In genomic region chr1:172014771-172015170, GRCm38 (mm10) we compare ENCODE assay signal across 17 mouse cellular contexts. TPM values are rescaled to one million over a fixed set of nuclear protein-coding genes. Genes with fewer than 3 reads are reported as not detected.
DNase-seq lines count a peak whose midpoint lies in the region; ATAC-seq and TF ChIP-seq lines count a peak whose summit lies in the region.
"Had no signal": no experiment of that assay in that cellular context is flagged by ENCODE, and none has a peak within 500 bp of the region (broad histone marks: within the 10 kb centered on the region; RNA-seq: fewer than 3 reads in every experiment).

No protein-coding gene starts in this region.

- TF ChIP-seq CTCF in brain, embryonic 14.5 days (IDR thresholded peaks at IDR 0.05; ENCODE audit: borderline replicate concordance, extremely low read depth, insufficient read depth, insufficient read length): no peak

- WGBS in forebrain, embryonic 10.5 days: 65% methylated on average over 9 of the region's 9 CpGs
- 42% methylated on average over 9 of the region's 9 CpGs for WGBS in hindbrain, embryonic 12.5 days
- 10% methylated on average over 9 of the region's 9 CpGs for WGBS in midbrain, embryonic 14.5 days

- H3K4me1 ChIP-seq in forebrain, embryonic 10.5 days: peaks cover 77% of the 10 kb centered on the region
- H3K4me1 ChIP-seq in hindbrain, embryonic 12.5 days: peaks cover 80% of the 10 kb centered on the region
- peaks cover 62% of the 10 kb centered on the region for H3K4me1 ChIP-seq in midbrain, embryonic 14.5 days (ENCODE audit: control insufficient read depth, insufficient read depth, low read length)

- H3K9ac ChIP-seq in hindbrain, embryonic 12.5 days: peak overlapping the region; percentile 53; the same call in 1 of the 2 replicates
- no peak overlapping the region; the same call in 1 of the 2 replicates for H3K9ac ChIP-seq in midbrain, embryonic 14.5 days (replicated peaks; ENCODE audit: low read length)
- H3K9ac ChIP-seq: embryonic facial prominence, embryonic 15.5 days; liver, postnatal 0 days had no signal

- H3K4me3 ChIP-seq in forebrain, embryonic 10.5 days: peak overlapping the region; percentile 47
- no peak overlapping the region for H3K4me3 ChIP-seq in hindbrain, embryonic 12.5 days
- no peak overlapping the region for H3K4me3 ChIP-seq in midbrain, embryonic 14.5 days (replicated peaks; ENCODE audit: low read depth, low read length)
- H3K4me3 ChIP-seq: embryonic facial prominence, embryonic 15.5 days had no signal

- DNase-seq in brain, embryonic 14.5 days (ENCODE audit: low read depth): peak; percentile 61
- no peak for DNase-seq in forebrain, embryonic 10.5 days (ENCODE audit: extremely low spot score, low spot score)
- DNase-seq in midbrain, embryonic 14.5 days: no peak
- no peak for DNase-seq in kidney, postnatal 14 days
- DNase-seq in urinary bladder, adult 2 months (ENCODE audit: low spot score): no peak
- DNase-seq in lung, adult 18-20 months: no peak
- DNase-seq: adrenal gland, postnatal 14 days; cerebellum, postnatal 25 days; kidney, postnatal 10 days; liver, postnatal 0 days; lung, postnatal 4 days had no signal

- no peaks in the 10 kb centered on the region for H3K9me3 ChIP-seq in forebrain, embryonic 10.5 days
- H3K9me3 ChIP-seq in hindbrain, embryonic 12.5 days (replicated peaks): no peaks in the 10 kb centered on the region
- no peaks in the 10 kb centered on the region for H3K9me3 ChIP-seq in midbrain, embryonic 14.5 days (ENCODE audit: control insufficient read depth, low read length)
- H3K9me3 ChIP-seq: embryonic facial prominence, embryonic 15.5 days had no signal

- peak overlapping the region; percentile 48 for H3K4me2 ChIP-seq in hindbrain, embryonic 12.5 days (replicated peaks)
- H3K4me2 ChIP-seq in midbrain, embryonic 14.5 days (ENCODE audit: low read length): peak overlapping the region; percentile 48
- H3K4me2 ChIP-seq: embryonic facial prominence, embryonic 15.5 days had no signal

- peak overlapping the region; percentile 95 for H3K27ac ChIP-seq in forebrain, embryonic 10.5 days
- peak overlapping the region; percentile 98 for H3K27ac ChIP-seq in hindbrain, embryonic 12.5 days
- peak overlapping the region; percentile 92 for H3K27ac ChIP-seq in midbrain, embryonic 14.5 days (replicated peaks; ENCODE audit: low read depth, low read length)

- no peak for TF ChIP-seq POLR2A in brain, embryonic 14.5 days (IDR thresholded peaks at IDR 0.05; ENCODE audit: borderline replicate concordance, extremely low read depth, insufficient read depth, insufficient read length, poor library complexity, severe bottlenecking)

- no peak for ATAC-seq in hindbrain, embryonic 12.5 days (ENCODE audit: low FRiP score)
- no peak for ATAC-seq in midbrain, embryonic 14.5 days (ENCODE audit: low FRiP score, low TSS enrichment)
- ATAC-seq: intestine, embryonic 16.5 days; liver, postnatal 0 days had no signal

- H3K36me3 ChIP-seq in forebrain, embryonic 10.5 days (replicated peaks): peaks cover 63% of the 10 kb centered on the region
- H3K36me3 ChIP-seq in hindbrain, embryonic 12.5 days: peaks cover 34% of the 10 kb centered on the region
- peaks cover 33% of the 10 kb centered on the region for H3K36me3 ChIP-seq in midbrain, embryonic 14.5 days (ENCODE audit: control insufficient read depth, insufficient read depth, low read length)
- H3K36me3 ChIP-seq: G1E had no signal

- no peaks in the 10 kb centered on the region for H3K27me3 ChIP-seq in forebrain, embryonic 10.5 days (ENCODE audit: poor library complexity, severe bottlenecking)
- H3K27me3 ChIP-seq in hindbrain, embryonic 12.5 days: no peaks in the 10 kb centered on the region
- H3K27me3 ChIP-seq in midbrain, embryonic 14.5 days (ENCODE audit: control insufficient read depth, insufficient read depth, low read length): no peaks in the 10 kb centered on the region
- H3K27me3 ChIP-seq: embryonic facial prominence, embryonic 15.5 days had no signal

RNA-seq across cellular contexts. Expression of gene Vangl2, which starts 13.5 kb away (rescaled TPM):
- polyA plus RNA-seq in brain, embryonic 14.5 days (2012; rRNA removed): 61.5 and 87.3 TPM in 2 replicates
- 40.6 and 41.7 TPM in 2 replicates for polyA plus RNA-seq in forebrain, embryonic 10.5 days (2016; fragmentation: Nextera tagmentation; extraction: Ambion mirVana)
- polyA plus RNA-seq in hindbrain, embryonic 12.5 days (2016; fragmentation: Nextera tagmentation; extraction: Ambion mirVana): 60.4 and 68.6 TPM in 2 replicates
- polyA plus RNA-seq in midbrain, embryonic 14.5 days (2014; fragmentation: Nextera tagmentation; extraction: Ambion mirVana): 52.7 and 57.3 TPM in 2 replicates
- polyA plus RNA-seq in urinary bladder, adult 2 months (2012; rRNA removed): 3.7 and 6.4 TPM in 2 replicates
- polyA plus RNA-seq: G1E had no signal

RNA-seq across cellular contexts. Expression of gene Nhlh1, which starts 42.6 kb away (rescaled TPM):
- 14.8 and 19.3 TPM in 2 replicates for polyA plus RNA-seq in brain, embryonic 14.5 days (2012; rRNA removed)
- 1.6 and 2.7 TPM in 2 replicates for polyA plus RNA-seq in forebrain, embryonic 10.5 days (2016; fragmentation: Nextera tagmentation; extraction: Ambion mirVana)
- 14.5 and 15.3 TPM in 2 replicates for polyA plus RNA-seq in hindbrain, embryonic 12.5 days (2016; fragmentation: Nextera tagmentation; extraction: Ambion mirVana)
- polyA plus RNA-seq in midbrain, embryonic 14.5 days (2014; fragmentation: Nextera tagmentation; extraction: Ambion mirVana): 3.6 and 5.5 TPM in 2 replicates
- not detected in 2 replicates for polyA plus RNA-seq in urinary bladder, adult 2 months (2012; rRNA removed)
- polyA plus RNA-seq: gonadal fat pad, adult 2 months; heart, embryonic 16.5 days; liver, postnatal 0 days had no signal
